Comparison of ENCODE assay signal across 21 mouse cellular contexts in genomic region chr14:29502667-29503066, GRCm38 (mm10).
A peak's percentile ranks its signal among the peaks of the same experiment; 100 is the strongest.
DNase-seq lines count a peak whose midpoint lies in the region; ATAC-seq and TF ChIP-seq lines count a peak whose summit lies in the region.
"Had no signal": no experiment of that assay in that cellular context is flagged by ENCODE, and none has a peak within 500 bp of the region (broad histone marks: within the 10 kb centered on the region; RNA-seq: fewer than 3 reads in every experiment).

No protein-coding gene starts in this region.

- no peaks in the 10 kb centered on the region for H3K27me3 ChIP-seq in hindbrain, postnatal 0 days (ENCODE audit: insufficient read depth, low read length)
- no peaks in the 10 kb centered on the region for H3K27me3 ChIP-seq in hindbrain, embryonic 10.5 days (ENCODE audit: insufficient read depth, poor library complexity, severe bottlenecking)
- no peaks in the 10 kb centered on the region for H3K27me3 ChIP-seq in midbrain, embryonic 13.5 days
- no peaks in the 10 kb centered on the region for H3K27me3 ChIP-seq in midbrain, embryonic 15.5 days (replicated peaks)
- H3K27me3 ChIP-seq: forebrain, embryonic 13.5 days; hindbrain, embryonic 12.5 days; limb, embryonic 15.5 days; liver, embryonic 15.5 days; midbrain, embryonic 12.5 days had no signal

- DNase-seq in cerebellum, postnatal 10 days = peak; percentile 44 to 61
- no peak for DNase-seq in cerebellum, adult 11-12 months
- DNase-seq in hindbrain, postnatal 0 days (ENCODE audit: low spot score) = peak; percentile 31
- no peak for DNase-seq in hindbrain, embryonic 10.5 days (ENCODE audit: low spot score)
- DNase-seq in retina, postnatal 1 day = peak; percentile 71
- no peak for DNase-seq in heart, adult 9 months (ENCODE audit: low spot score in 2 of 2)
- DNase-seq: adrenal gland, adult 8-10 months; cerebellum, adult 11 months; gastrocnemius, postnatal 36 days; kidney, adult 8-10 months; kidney, postnatal 36 days; thymus, adult 2 months had no signal

- no peak for TF ChIP-seq CTCF in hindbrain, postnatal 0 days (IDR thresholded peaks at IDR 0.05; ENCODE audit: low read depth)

- WGBS in hindbrain, postnatal 0 days = 46% methylated on average over 5 of the region's 5 CpGs
- 76% methylated on average over 5 of the region's 5 CpGs for WGBS in hindbrain, embryonic 10.5 days
- WGBS in midbrain, embryonic 13.5 days = 35% methylated on average over 5 of the region's 5 CpGs
- WGBS in midbrain, embryonic 15.5 days = 19% methylated on average over 5 of the region's 5 CpGs

- H3K27ac ChIP-seq in hindbrain, postnatal 0 days = no peak overlapping the region
- no peak overlapping the region for H3K27ac ChIP-seq in hindbrain, embryonic 10.5 days
- peak overlapping the region; percentile 51 for H3K27ac ChIP-seq in midbrain, embryonic 13.5 days
- no peak overlapping the region for H3K27ac ChIP-seq in midbrain, embryonic 15.5 days
- H3K27ac ChIP-seq: embryonic facial prominence, embryonic 10.5 days; forebrain, embryonic 13.5 days; hindbrain, embryonic 12.5 days; limb, embryonic 15.5 days; liver, embryonic 15.5 days; macrophage; midbrain, embryonic 12.5 days had no signal

- ATAC-seq in hindbrain, postnatal 0 days = 0 out of 2 replicates have a peak, but pooled peaks have one; percentile 38
- ATAC-seq in midbrain, embryonic 13.5 days = no peak
- no peak for ATAC-seq in midbrain, embryonic 15.5 days (replicated peaks)
- ATAC-seq: forebrain, embryonic 13.5 days had no signal

- no peaks in the 10 kb centered on the region for H3K4me1 ChIP-seq in hindbrain, postnatal 0 days (ENCODE audit: insufficient read depth, low read length)
- 0 out of 2 replicates have a peak, but pooled peaks cover 8% of the 10 kb centered on the region for H3K4me1 ChIP-seq in hindbrain, embryonic 10.5 days (replicated peaks)
- peaks cover 7% of the 10 kb centered on the region; the same call in 1 of the 2 replicates for H3K4me1 ChIP-seq in midbrain, embryonic 13.5 days (replicated peaks)
- H3K4me1 ChIP-seq in midbrain, embryonic 15.5 days = 0 out of 2 replicates have a peak, but pooled peaks cover 4% of the 10 kb centered on the region
- H3K4me1 ChIP-seq: forebrain, embryonic 13.5 days; hindbrain, embryonic 12.5 days; liver, embryonic 15.5 days had no signal

- H3K36me3 ChIP-seq in hindbrain, postnatal 0 days (ENCODE audit: insufficient read depth, low read length) = no peaks in the 10 kb centered on the region
- no peaks in the 10 kb centered on the region for H3K36me3 ChIP-seq in hindbrain, embryonic 10.5 days
- H3K36me3 ChIP-seq in midbrain, embryonic 13.5 days = no peaks in the 10 kb centered on the region
- no peaks in the 10 kb centered on the region for H3K36me3 ChIP-seq in midbrain, embryonic 15.5 days (replicated peaks)
- H3K36me3 ChIP-seq: embryonic facial prominence, embryonic 10.5 days; hindbrain, embryonic 12.5 days; limb, embryonic 15.5 days; liver, embryonic 15.5 days; midbrain, embryonic 12.5 days had no signal

- H3K4me3 ChIP-seq in hindbrain, postnatal 0 days (ENCODE audit: low read length) = no peak overlapping the region
- no peak overlapping the region for H3K4me3 ChIP-seq in hindbrain, embryonic 10.5 days
- no peak overlapping the region for H3K4me3 ChIP-seq in midbrain, embryonic 13.5 days (replicated peaks)
- no peak overlapping the region for H3K4me3 ChIP-seq in midbrain, embryonic 15.5 days
- H3K4me3 ChIP-seq: embryonic facial prominence, embryonic 10.5 days; forebrain, embryonic 13.5 days; hindbrain, embryonic 12.5 days; limb, embryonic 15.5 days; liver, embryonic 15.5 days; midbrain, embryonic 12.5 days had no signal

- no peak overlapping the region for H3K9ac ChIP-seq in hindbrain, postnatal 0 days (replicated peaks; ENCODE audit: low read length)
- H3K9ac ChIP-seq in midbrain, embryonic 13.5 days (replicated peaks) = no peak overlapping the region
- no peak overlapping the region for H3K9ac ChIP-seq in midbrain, embryonic 15.5 days
- H3K9ac ChIP-seq: forebrain, embryonic 13.5 days; hindbrain, embryonic 12.5 days; limb, embryonic 15.5 days; liver, embryonic 15.5 days; midbrain, embryonic 12.5 days had no signal

- no peaks in the 10 kb centered on the region for H3K9me3 ChIP-seq in hindbrain, postnatal 0 days (ENCODE audit: low read length)
- no peaks in the 10 kb centered on the region for H3K9me3 ChIP-seq in hindbrain, embryonic 10.5 days
- H3K9me3 ChIP-seq in midbrain, embryonic 13.5 days = no peaks in the 10 kb centered on the region
- H3K9me3 ChIP-seq in midbrain, embryonic 15.5 days = no peaks in the 10 kb centered on the region
- H3K9me3 ChIP-seq: embryonic facial prominence, embryonic 10.5 days; forebrain, embryonic 13.5 days; hindbrain, embryonic 12.5 days; limb, embryonic 15.5 days; liver, embryonic 15.5 days; midbrain, embryonic 12.5 days had no signal

- H3K4me2 ChIP-seq in hindbrain, postnatal 0 days (ENCODE audit: low read depth, low read length) = no peak overlapping the region
- no peak overlapping the region for H3K4me2 ChIP-seq in midbrain, embryonic 13.5 days (replicated peaks)
- H3K4me2 ChIP-seq in midbrain, embryonic 15.5 days = no peak overlapping the region
- H3K4me2 ChIP-seq: forebrain, embryonic 13.5 days; hindbrain, embryonic 12.5 days; limb, embryonic 15.5 days; liver, embryonic 15.5 days; midbrain, embryonic 12.5 days had no signal

Comparison
In these comparisons a context has a peak if more than half of its experiments do, and no peak if none do; other contexts are left out.
1. DNase-seq: peak in cerebellum, postnatal 10 days (2 of 2), hindbrain, postnatal 0 days (single experiment) and retina, postnatal 1 day (single experiment); none in cerebellum, adult 11-12 months (single experiment), hindbrain, embryonic 10.5 days (single experiment) and heart, adult 9 months (0 of 2).